Mouse (Mus musculus) ES-E14 (cell line): ENCODE measurements at regions not wholly inside any gene's neighbourhood (a gene's known extent, or its start where the extent isn't known, plus 50 kb on each side); places are given as distances from the start of the nearest gene placed in this dataset.

Experiments
- DNase-seq: peaks from one replicate; pipeline ENCODE4 v3.0.0-alpha.2; 2013; ENCODE audit warnings: low read depth, low spot score
- H3K27ac ChIP-seq: 2 replicates; pipeline ENCODE4 v1.5.1; 2012; ENCODE audit warnings: low read depth, mild to moderate bottlenecking, low read length, moderate library complexity, mixed read lengths; ENCODE audit not compliant: poor library complexity, insufficient read depth, severe bottlenecking
- H3K36me3 ChIP-seq: 2 replicates; pipeline ENCODE4 v1.6.1; 2012; ENCODE audit warnings: mild to moderate bottlenecking, low read length, moderate library complexity, mixed read lengths; ENCODE audit not compliant: control insufficient read depth, poor library complexity, insufficient read depth, severe bottlenecking
- H3K4me1 ChIP-seq, 2 experiments: fragments of 150-350 bp in 1 of 2; sonication (generic) in 1 of 2; 2 replicates each; pipeline ENCODE4 v1.6.1; 2012; ENCODE audit warnings: low read length in 2 of 2, mild to moderate bottlenecking in 1 of 2, mixed read lengths in 1 of 2; ENCODE audit not compliant: control insufficient read depth in 2 of 2, insufficient read depth in 2 of 2, poor library complexity in 1 of 2
- H3K4me3 ChIP-seq, 2 experiments: fragments of 150-350 bp in 1 of 2; sonication (generic) in 1 of 2; 2 replicates each; pipeline ENCODE4 v1.5.1; 2012; ENCODE audit warnings: low read length in 2 of 2, low read depth in 1 of 2, mild to moderate bottlenecking in 1 of 2, mixed read lengths in 1 of 2; ENCODE audit not compliant: insufficient read depth in 1 of 2, poor library complexity in 1 of 2, severe bottlenecking in 1 of 2
- H3K9ac ChIP-seq: 2 replicates; pipeline ENCODE4 v1.6.1; 2012; ENCODE audit warnings: low read depth, mild to moderate bottlenecking, low read length, mixed read lengths; ENCODE audit not compliant: poor library complexity, insufficient read depth, severe bottlenecking
- H3K9me3 ChIP-seq: fragments of 150-350 bp; sonication (generic); 2 replicates; pipeline ENCODE4 v1.6.1; 2012; ENCODE audit warnings: low read depth, mild to moderate bottlenecking, low read length; ENCODE audit not compliant: control insufficient read depth, insufficient read depth
- CHD2 ChIP-seq: IDR thresholded peaks from 2 replicates; pipeline ENCODE4 v1.6.1; 2014; ENCODE audit warnings: mild to moderate bottlenecking, low read depth, low read length, inconsistent platforms
- HCFC1 ChIP-seq: IDR thresholded peaks from 2 replicates; pipeline ENCODE4 v1.6.1; 2012; ENCODE audit warnings: low read length, inconsistent platforms, borderline replicate concordance; ENCODE audit not compliant: insufficient read depth
- MAFK ChIP-seq: IDR thresholded peaks from 2 replicates; pipeline ENCODE4 v1.6.1; 2014; ENCODE audit warnings: mild to moderate bottlenecking, low read depth, low read length, inconsistent platforms; ENCODE audit not compliant: insufficient read depth
- ZC3H11A ChIP-seq: IDR thresholded peaks from 2 replicates; pipeline ENCODE4 v1.6.1; 2012; ENCODE audit warnings: low read depth, mild to moderate bottlenecking, inconsistent platforms, low read length, borderline replicate concordance
- ZNF384 ChIP-seq: IDR thresholded peaks from 2 replicates; pipeline ENCODE4 v1.6.1; 2012; ENCODE audit warnings: low read depth, low read length, inconsistent platforms
- in situ Hi-C, 2 experiments: fragments of 600-800 bp; cut with MboI; formaldehyde crosslinking; loops; one replicate each; pipeline ENCODE4 v1.15.1; 2025; ENCODE audit warnings: low sequenced_read_pairs in 2 of 2, inconsistent platforms in 1 of 2; ENCODE audit not compliant: unreplicated experiment in 2 of 2

DNA sequence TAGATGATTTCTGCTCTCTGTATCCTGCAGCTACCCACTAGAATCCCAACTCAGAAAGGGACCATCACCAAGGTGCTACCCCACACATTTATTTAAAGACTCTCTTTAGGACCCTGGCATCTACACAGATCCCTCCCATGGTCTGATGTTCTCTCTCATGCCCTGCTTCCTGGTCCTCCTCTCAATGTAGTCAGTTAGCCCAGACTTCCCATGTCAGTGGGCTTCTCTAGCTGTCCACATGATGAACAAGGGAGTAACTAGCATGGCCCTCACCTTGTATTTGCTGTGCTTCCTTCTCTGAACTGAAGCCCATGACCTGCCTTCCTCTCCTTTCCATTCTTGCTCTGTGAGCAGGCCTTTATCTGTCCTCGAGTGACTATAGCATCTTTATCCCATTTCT is 71.8 kb upstream of the Adam6b start:
- in situ Hi-C loops: no loop called here

DNA sequence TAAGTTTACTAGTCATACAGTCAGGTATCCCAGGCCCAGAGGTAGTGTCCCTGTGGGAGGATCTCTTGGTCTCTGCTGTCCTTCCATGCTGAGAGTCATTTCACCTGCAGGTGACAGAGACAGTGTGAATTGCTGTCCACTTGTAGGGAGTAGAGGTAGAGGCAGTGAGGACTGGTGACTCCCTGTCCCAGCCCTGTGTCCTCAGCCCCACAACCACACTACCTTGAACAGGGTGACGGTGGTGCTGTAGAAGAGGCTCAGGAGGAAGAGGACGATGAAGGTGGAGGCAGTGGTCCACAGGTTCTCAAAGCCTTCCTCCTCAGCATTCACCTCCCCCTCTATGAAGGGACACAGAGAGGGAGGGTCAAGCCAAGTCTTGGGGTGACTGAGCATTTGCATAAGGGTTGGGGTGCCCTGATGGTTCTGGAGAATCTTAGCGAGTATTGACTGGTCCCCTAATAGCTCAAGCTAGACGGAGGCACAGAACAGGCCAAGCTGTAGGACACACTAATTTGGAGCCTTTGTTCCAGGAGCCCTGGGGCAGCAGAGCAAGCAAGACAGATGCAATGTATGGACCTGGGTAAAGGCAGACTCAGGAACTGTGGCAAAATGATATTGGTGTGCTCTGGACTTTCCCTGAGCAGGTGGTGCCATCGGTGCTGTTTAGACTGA is 70.4 kb upstream of the Adam6b start:
- TF ChIP-seq MAFK: no peak
- no peak for TF ChIP-seq ZC3H11A
- TF ChIP-seq CHD2: no peak
- no peak for TF ChIP-seq ZNF384
- TF ChIP-seq HCFC1: no peak
- no peak for DNase-seq
- no peaks in the 10 kb centered on the region for H3K9me3 ChIP-seq
- in situ Hi-C loops: no loop called here
- H3K4me3 ChIP-seq: no peak overlapping the region
- H3K9ac ChIP-seq: no peak overlapping the region
- H3K4me1 ChIP-seq: no peaks in the 10 kb centered on the region
- H3K27ac ChIP-seq: no peak overlapping the region
- no peaks in the 10 kb centered on the region for H3K36me3 ChIP-seq

More for the DNA sequence above, 71.8 kb upstream of the Adam6b start:
- Histone ChIP-seq H3K4me3 (no peak overlapping the region), H3K9ac (no peak overlapping the region), H3K27ac (no peak overlapping the region), H3K4me1 (no peaks in the 10 kb centered on the region), H3K9me3 (no peaks in the 10 kb centered on the region), H3K36me3 (no peaks in the 10 kb centered on the region)
- no peak for DNase-seq
- TF ChIP-seq ZNF384: no peak
- no peak for TF ChIP-seq MAFK
- no peak for TF ChIP-seq ZC3H11A
- no peak for TF ChIP-seq HCFC1
- TF ChIP-seq CHD2: no peak

DNA sequence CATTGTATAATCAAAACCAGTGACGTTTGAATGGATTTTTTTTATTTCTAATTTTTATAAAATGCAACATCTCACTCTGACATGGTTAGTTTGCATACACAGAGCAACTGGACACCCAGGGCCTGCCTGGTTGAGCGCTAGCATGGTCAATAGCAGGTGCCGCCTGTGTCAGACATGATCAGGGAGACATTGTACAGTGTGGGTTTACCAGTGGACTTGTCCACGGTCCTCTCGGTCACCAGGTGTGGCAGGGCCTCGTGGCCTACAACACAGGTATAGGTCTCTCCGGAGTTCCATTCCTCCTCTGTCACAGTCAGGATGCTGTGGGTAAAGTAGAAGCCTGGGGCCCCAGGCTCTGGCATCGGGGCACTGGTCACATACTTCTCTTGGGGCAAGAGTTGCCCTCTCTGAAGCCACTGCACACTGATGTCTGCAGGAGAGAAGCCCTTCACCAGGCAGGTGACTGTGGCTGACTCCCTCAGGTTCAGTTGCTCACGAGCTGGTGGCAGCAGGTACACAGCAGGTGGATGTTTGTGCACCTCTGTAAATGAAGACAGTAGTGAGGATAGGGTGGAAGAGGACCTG is 68.5 kb upstream of the Adam6b start:
- DNase-seq: no peak
- Histone ChIP-seq H3K36me3 (no peaks in the 10 kb centered on the region), H3K9me3 (no peaks in the 10 kb centered on the region), H3K4me3 (no peak overlapping the region), H3K27ac (no peak overlapping the region), H3K9ac (no peak overlapping the region), H3K4me1 (no peaks in the 10 kb centered on the region)
- in situ Hi-C loops: no loop called here
- no peak for TF ChIP-seq CHD2
- no peak for TF ChIP-seq MAFK
- no peak for TF ChIP-seq HCFC1

- no peak for DNase-seq
- no peaks in the 10 kb centered on the region for H3K4me1 ChIP-seq
- no peaks in the 10 kb centered on the region for H3K9me3 ChIP-seq
- no peak overlapping the region for H3K4me3 ChIP-seq
- in situ Hi-C loops: no loop called here
- no peak overlapping the region for H3K27ac ChIP-seq
- H3K36me3 ChIP-seq: no peaks in the 10 kb centered on the region
- no peak overlapping the region for H3K9ac ChIP-seq
- TF ChIP-seq HCFC1: no peak
- TF ChIP-seq ZNF384: no peak
- TF ChIP-seq CHD2: no peak
- TF ChIP-seq ZC3H11A: no peak
- no peak for TF ChIP-seq MAFK
These were observed 67.4 kb upstream of the Adam6b start for GRCm38 (mm10) chr12:113421716-113422595.
